Mouse (Mus musculus) forebrain, embryonic 11.5 days (tissue): Measurements from ENCODE around the gene Mup5. TPM values are rescaled to one million over a fixed set of nuclear protein-coding genes. Genes with fewer than 3 reads are reported as not detected.
"Not testable (repeated sequence)": the region's sequence is repeated elsewhere in the genome, so short reads cannot be mapped to it uniquely, and the experiment has no call there.

Experiments used
- ATAC-seq: fragments of 200-750 bp; cut with Nextera tagmentation; replicated peaks from 2 replicates; pipeline ENCODE4 v1.8.0; 2017; ENCODE audit warnings: moderate TSS enrichment; ENCODE audit not compliant: low FRiP score
- DNase-seq: peaks from one replicate; pipeline ENCODE4 v3.0.0-alpha.2; 2017; ENCODE audit warnings: low spot score
- H3K27ac ChIP-seq: fragments of 300-500 bp; sonication (generic); 2 replicates; pipeline ENCODE4 v1.5.1; 2014; ENCODE audit warnings: low read depth, low read length
- H3K27me3 ChIP-seq: fragments of 300-500 bp; sonication (generic); 2 replicates; pipeline ENCODE4 v1.6.1; 2014; ENCODE audit warnings: mild to moderate bottlenecking, low read length, mixed read lengths; ENCODE audit not compliant: control insufficient read depth, insufficient read depth
- H3K36me3 ChIP-seq: fragments of 300-500 bp; sonication (generic); 2 replicates; pipeline ENCODE4 v1.6.1; 2014; ENCODE audit warnings: mild to moderate bottlenecking, low read length, moderate library complexity, mixed read lengths; ENCODE audit not compliant: control insufficient read depth, insufficient read depth
- H3K4me1 ChIP-seq: fragments of 300-500 bp; sonication (generic); replicated peaks from 2 replicates; pipeline ENCODE4 v1.6.1; 2014; ENCODE audit warnings: low read length, mixed read lengths; ENCODE audit not compliant: control insufficient read depth, insufficient read depth
- H3K4me2 ChIP-seq: fragments of 300-500 bp; sonication (generic); 2 replicates; pipeline ENCODE4 v1.6.1; 2014; ENCODE audit warnings: low read depth, mild to moderate bottlenecking, low read length, moderate library complexity, mixed read lengths; ENCODE audit not compliant: severe bottlenecking
- H3K4me3 ChIP-seq: fragments of 300-500 bp; sonication (generic); 2 replicates; pipeline ENCODE4 v1.5.1; 2014; ENCODE audit warnings: low read depth, low read length
- H3K9ac ChIP-seq: fragments of 300-500 bp; sonication (generic); 2 replicates; pipeline ENCODE4 v1.6.1; 2014; ENCODE audit warnings: low read length
- H3K9me3 ChIP-seq: fragments of 300-500 bp; sonication (generic); 2 replicates; pipeline ENCODE4 v1.6.1; 2016; ENCODE audit warnings: low read length, mixed read lengths; ENCODE audit not compliant: control insufficient read depth
- WGBS: fragments of 180-500 bp; shearing (Covaris S2); extraction: QIAGEN DNeasy Blood & Tissue Kit; methylation state at CpG from one replicate; pipeline ENCODE4 v1.1.7; 2014; 5-methylcytosine and 5-hydroxymethylcytosine counted together
- polyA plus RNA-seq: library from polyadenylated mRNA; unstranded; fragments of >200 nt; fragmentation: Nextera tagmentation; extraction: Ambion mirVana; gene quantifications from 2 replicates; pipeline ENCODE4 v1.2.1, GENCODE M21; 2014

The Mup5 gene
- not detected in 2 replicates for polyA plus RNA-seq

DNA sequence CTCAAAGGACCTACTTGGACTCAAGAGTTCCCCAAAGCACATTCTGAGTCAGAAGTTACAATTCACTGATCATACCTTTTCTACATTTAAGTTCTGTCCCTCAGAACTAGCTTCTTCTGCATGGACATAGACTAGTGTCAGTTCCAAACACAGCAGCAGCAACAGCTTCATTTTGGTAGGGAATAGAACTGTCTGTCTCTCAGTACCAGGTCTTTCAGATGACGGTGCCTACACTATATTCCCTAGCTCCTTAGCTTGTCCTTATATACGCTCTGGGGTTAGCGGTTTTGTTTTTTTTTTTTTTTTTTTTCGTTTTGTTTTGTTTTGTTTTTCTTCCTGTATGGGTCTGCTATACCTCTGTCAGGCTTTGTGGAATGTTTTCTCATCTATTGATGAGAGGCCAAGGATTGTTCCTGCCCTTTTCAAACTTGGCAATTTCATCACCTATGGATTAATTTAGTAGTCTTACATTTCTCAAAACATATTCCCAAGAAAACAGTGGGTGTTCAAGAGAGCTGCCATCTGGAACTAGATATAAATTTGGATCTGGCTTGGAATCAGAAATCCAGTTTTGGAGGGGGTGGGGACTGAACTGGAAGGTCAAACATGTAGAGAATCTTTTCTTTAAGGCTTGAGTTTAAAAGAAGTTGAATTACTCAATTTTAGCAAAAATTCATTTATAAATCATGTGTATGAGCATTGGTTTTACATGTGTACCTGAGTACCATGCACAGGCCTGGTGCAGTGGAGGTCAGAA is at the start of gene Mup5:
TSS of gene Mup5 (minus strand) at position 282 of the 757 bp plus-strand sequence.
- Histone ChIP-seq H3K4me3 (no peak within 1 kb of the TSS), H3K4me1 (no peaks in the 10 kb centered on the region), H3K36me3 (no peaks in the 10 kb centered on the region), H3K27me3 (no peaks in the 10 kb centered on the region), H3K4me2 (no peak within 1 kb of the TSS), H3K27ac (no peak within 1 kb of the TSS), H3K9ac (no peak within 1 kb of the TSS), H3K9me3 (no peaks in the 10 kb centered on the region)
- no peak for DNase-seq
- 77% methylated on average over 4 of the region's 4 CpGs for WGBS
- no peak for ATAC-seq

DNA sequence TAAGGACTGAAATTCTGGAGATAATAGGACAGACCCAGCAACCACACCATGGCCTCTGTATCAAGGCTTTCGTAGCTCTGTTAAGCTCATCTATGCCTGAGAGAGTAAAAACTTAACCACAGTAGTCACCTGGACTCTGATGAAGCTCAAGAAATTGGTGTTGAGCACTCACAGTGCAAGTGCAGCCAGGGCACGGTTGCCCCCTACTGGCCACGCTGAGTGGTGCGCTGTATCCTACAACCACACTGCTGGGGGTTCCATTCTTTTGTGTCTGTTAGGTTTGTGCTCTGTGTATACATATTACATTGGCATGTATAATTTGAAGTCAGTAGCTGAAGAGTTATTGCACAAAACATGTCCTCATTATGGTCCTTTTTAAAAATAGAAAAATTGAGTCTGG is 23.1 kb upstream of the Mup5 start:
- Histone ChIP-seq H3K9me3 (peaks cover 4% of the 10 kb centered on the region), H3K27ac (no peak overlapping the region), H3K4me2 (no peak overlapping the region), H3K36me3 (no peaks in the 10 kb centered on the region), H3K9ac (no peak overlapping the region), H3K4me3 (no peak overlapping the region), H3K4me1 (no peaks in the 10 kb centered on the region), H3K27me3 (no peaks in the 10 kb centered on the region)
- WGBS: 43% methylated on average over 4 of the region's 4 CpGs
- DNase-seq: no peak
- 0 out of 2 replicates have a peak, but pooled peaks have one; percentile 24 for ATAC-seq

DNA sequence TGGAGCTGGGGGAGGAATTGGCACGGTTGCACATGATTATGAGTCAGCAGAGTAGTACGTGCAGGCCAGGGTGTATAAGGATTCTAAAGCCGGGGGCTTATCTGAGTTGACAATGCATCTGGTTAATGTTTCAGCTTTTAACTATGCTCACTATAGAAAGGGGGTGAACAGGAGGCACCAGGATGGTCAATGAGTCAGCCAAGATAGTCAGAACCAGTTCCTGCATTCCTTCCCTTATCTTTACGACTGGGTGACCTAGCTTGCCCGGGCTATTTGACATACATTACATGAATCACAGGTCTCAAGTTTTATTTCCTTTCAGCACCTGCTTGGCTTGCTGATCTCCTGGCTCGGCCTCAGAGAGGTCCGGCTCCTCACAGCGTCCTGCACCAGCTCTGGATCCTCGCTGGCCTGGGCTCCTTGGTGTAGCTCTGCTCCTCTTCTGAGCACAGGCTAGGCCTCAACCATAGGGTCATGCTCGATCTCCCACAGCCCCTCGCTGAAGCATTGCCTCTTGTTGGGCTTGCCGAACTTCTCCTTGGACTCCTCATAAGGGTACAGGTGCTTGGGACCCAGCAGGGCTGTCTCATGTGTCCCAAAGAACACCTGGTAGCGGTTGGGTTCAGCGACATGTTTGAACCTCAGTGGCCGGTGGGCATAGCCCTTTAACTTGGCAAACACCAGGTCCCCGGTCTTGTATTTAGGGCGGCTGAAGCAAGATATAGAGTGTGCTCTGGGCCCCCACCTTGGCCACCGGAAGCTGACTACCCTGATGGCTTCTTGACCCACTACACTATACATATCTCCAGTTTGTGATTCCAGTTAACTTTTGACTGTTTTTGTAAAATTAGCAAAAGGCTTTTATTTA is 21.0 kb upstream of the Mup5 start:
- no peak overlapping the region for H3K27ac ChIP-seq
- H3K36me3 ChIP-seq: no peaks in the 10 kb centered on the region
- H3K27me3 ChIP-seq: no peaks in the 10 kb centered on the region
- WGBS: 91% methylated on average over 18 of the region's 18 CpGs
- H3K4me2 ChIP-seq: no peak overlapping the region
- ATAC-seq (peak; percentile 39), DNase-seq (no peak)
- no peak overlapping the region for H3K4me3 ChIP-seq
- H3K4me1 ChIP-seq: no peaks in the 10 kb centered on the region
- H3K9ac ChIP-seq: no peak overlapping the region
- peaks cover 4% of the 10 kb centered on the region for H3K9me3 ChIP-seq

- Histone ChIP-seq H3K4me2 (no peak overlapping the region), H3K36me3 (no peaks in the 10 kb centered on the region), H3K4me3 (no peak overlapping the region), H3K9ac (no peak overlapping the region), H3K27ac (no peak overlapping the region), H3K4me1 (no peaks in the 10 kb centered on the region), H3K27me3 (no peaks in the 10 kb centered on the region), H3K9me3 (peaks cover 4% of the 10 kb centered on the region)
- 89% methylated on average over 6 of the region's 6 CpGs for WGBS
- DNase-seq: no peak
- ATAC-seq: no peak; the same call in 1 of the 2 replicates
Observed at GRCm38 (mm10) chr4:61855344-61855743, 20.3 kb upstream of the Mup5 start.

- Histone ChIP-seq H3K27ac (no peak overlapping the region), H3K36me3 (no peaks in the 10 kb centered on the region), H3K27me3 (no peaks in the 10 kb centered on the region), H3K9ac (no peak overlapping the region), H3K4me1 (no peaks in the 10 kb centered on the region), H3K4me3 (no peak overlapping the region), H3K4me2 (no peak overlapping the region), H3K9me3 (no peaks in the 10 kb centered on the region)
- WGBS: 89% methylated on average over 5 of the region's 5 CpGs
- DNase-seq (no peak), ATAC-seq (no peak)
Observed at GRCm38 (mm10) chr4:61844758-61845455, 9.9 kb upstream of the Mup5 start.

- Histone ChIP-seq H3K27me3 (no peaks in the 10 kb centered on the region), H3K36me3 (no peaks in the 10 kb centered on the region), H3K9ac (no peak overlapping the region), H3K27ac (no peak overlapping the region), H3K4me2 (no peak overlapping the region), H3K4me1 (no peaks in the 10 kb centered on the region), H3K4me3 (no peak overlapping the region), H3K9me3 (no peaks in the 10 kb centered on the region)
- 78% methylated on average over 4 of the region's 4 CpGs for WGBS
- no peak for DNase-seq
- ATAC-seq: no peak
Observed at GRCm38 (mm10) chr4:61829211-61829610, 5.8 kb downstream of the Mup5 start.

GRCm38 (mm10) chr4:61823185-61823584 is 11.8 kb downstream of the Mup5 start:
- no peak overlapping the region for H3K27ac ChIP-seq

DNA sequence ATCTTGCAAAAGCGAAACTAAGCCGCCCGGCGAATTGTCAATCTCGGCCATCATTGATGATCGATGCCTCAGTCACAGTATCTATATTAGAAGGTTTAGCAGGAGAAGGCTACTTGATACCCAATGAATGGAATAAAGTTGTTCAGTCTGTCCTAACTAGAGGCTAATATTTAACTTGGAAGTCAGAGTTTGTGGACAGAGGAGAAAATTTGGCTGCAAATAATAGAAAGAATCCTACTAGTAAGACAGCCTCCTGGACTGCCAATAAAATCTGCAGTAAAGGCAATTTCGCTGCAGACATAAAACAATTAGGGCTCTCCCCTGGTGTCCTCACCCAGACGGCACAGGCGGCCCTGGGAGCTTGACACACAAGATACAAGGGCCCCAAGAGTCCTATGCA is 12.5 kb downstream of the Mup5 start:
- H3K4me3 ChIP-seq, H3K27me3 ChIP-seq, H3K27ac ChIP-seq, H3K4me2 ChIP-seq, H3K9me3 ChIP-seq, ATAC-seq, DNase-seq, H3K9ac ChIP-seq, H3K4me1 ChIP-seq, H3K36me3 ChIP-seq: not testable (repeated sequence)
- WGBS: 95% methylated on average over 9 of the region's 9 CpGs

More at GRCm38 (mm10) chr4:61823185-61823584, 11.8 kb downstream of the Mup5 start:
- H3K36me3 ChIP-seq: no peaks in the 10 kb centered on the region
- WGBS: 89% methylated on average over 15 of the region's 15 CpGs
- no peak for ATAC-seq
- peak; percentile 51 for DNase-seq
- no peaks in the 10 kb centered on the region for H3K27me3 ChIP-seq
- H3K4me2 ChIP-seq: no peak overlapping the region
- H3K9me3 ChIP-seq: peaks cover 5% of the 10 kb centered on the region; the same call in 1 of the 2 replicates
- no peaks in the 10 kb centered on the region for H3K4me1 ChIP-seq
- no peak overlapping the region for H3K4me3 ChIP-seq
- H3K9ac ChIP-seq: no peak overlapping the region
